Mouse (Mus musculus): ENCODE measurements at regions not wholly inside any gene's neighbourhood (a gene's known extent, or its start where the extent isn't known, plus 50 kb on each side); places are given as distances from the start of the nearest gene placed in this dataset.

DNA sequence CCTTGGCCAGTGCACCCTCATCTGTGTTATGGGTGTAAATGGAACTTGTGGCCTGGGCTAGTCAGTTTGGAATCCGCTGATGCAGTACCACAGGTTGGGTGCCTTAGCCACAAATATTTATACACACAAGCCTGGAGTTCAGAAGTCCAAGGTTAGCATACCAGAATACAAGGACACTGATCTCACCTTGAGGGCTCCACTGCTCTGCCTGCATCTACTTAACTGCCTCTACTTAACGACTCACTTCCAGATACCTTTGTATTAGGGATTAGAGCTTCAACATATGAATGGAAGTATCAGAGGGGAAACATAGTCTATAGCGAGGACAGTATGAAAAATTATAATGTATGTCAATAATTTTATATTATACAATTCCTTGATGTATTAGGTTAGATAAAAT is 57.5 kb downstream of the Tmem174 start:
- intact Hi-C loops (cut with DNase I; ENCODE audit: low total_unique reads): loop anchor here (10.0 kb wide), 1 partner anchor 225 kb away; the partner anchor contains the start of gene Foxd1
- no peak for DNase-seq

GRCm38 (mm10) chr13:98578426-98579066 is 58.7 kb downstream of the Tmem174 start:
- DNase-seq: no peak

GRCm38 (mm10) chr13:98576061-98576460 is 61.1 kb downstream of the Tmem174 start:
- intact Hi-C loops (cut with DNase I; ENCODE audit: low total_unique reads): no loop called here
- DNase-seq: no peak

More at GRCm38 (mm10) chr13:98578426-98579066, 58.7 kb downstream of the Tmem174 start:
- intact Hi-C loops (cut with DNase I; ENCODE audit: low total_unique reads): no loop called here

- intact Hi-C loops (cut with DNase I; ENCODE audit: low total_unique reads): no loop called here
- DNase-seq: no peak
Observed at GRCm38 (mm10) chr13:98574057-98574323, 63.2 kb downstream of the Tmem174 start.

DNA sequence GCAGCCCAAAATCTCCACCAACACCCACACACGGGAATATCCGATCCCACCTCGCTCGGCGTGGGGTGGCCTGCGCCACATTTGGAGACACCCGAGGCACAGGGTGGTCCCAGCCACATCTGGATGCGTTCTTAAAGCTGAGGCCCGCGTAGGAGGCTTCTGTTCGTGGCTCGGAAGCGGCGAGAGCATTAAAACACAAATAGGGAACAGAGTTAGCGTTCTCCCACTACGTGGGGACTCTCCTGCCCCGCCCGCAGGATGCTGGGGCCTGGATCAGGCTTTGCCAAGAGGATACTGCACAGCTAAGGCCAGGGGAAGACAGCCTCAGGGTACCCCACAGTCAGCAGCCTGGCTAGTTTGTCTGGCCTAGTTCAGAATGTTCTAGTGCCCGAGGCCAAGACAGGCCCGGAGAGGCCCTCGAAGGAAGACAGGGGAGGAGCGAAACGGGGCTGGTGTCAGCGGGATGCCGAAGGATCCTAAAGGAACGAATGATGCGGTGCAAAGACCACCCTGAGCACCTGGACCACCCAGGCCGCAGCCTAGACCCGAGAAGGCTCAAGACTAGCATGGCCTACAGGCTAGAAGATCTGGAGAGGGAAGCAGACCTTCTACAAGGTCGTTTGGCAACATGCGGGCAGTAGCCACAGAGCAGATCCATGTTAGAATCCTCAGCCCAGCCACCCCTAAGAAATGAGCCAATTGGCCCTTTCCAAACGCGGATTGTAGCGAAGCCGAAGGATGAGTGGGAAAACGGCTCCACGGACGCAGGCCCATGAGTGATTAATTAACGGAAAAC is 63.8 kb downstream of the Tmem174 start:
- DNase-seq: no peak

DNA sequence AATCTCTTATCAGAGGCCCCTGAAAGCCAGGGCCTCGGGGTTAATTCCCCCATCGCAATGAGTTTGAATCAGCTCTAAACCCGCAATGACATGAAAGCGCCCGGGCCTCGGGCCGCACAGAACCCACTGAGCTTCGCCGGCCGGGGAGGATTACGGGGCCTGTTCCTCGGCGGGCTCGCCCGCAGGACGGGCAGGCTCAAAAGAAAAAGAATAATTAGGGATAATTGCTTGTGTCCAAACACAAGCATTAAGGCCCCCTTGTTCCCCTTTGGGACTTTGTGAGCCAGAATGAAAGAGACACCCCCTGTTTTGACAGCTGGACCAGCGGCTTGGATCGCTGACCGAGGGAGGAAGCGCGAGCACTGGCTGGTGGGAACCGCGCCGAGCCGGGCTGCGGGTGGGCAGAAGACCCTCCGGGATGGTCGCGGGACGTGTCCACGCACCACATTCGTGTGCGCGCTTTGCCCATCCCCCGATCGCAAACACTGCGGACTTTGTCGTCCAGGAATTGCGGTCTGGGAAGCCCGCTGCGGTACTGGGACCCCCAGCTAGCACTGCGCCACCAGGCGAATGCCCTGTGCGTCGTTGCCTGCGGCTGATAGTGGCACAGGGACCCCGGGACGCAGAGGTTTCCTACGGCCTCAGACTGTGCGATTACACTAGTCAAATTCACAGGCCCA is 64.5 kb downstream of the Tmem174 start:
- DNase-seq: no peak
- intact Hi-C loops (cut with DNase I; ENCODE audit: low total_unique reads): no loop called here

More for the DNA sequence above, 63.8 kb downstream of the Tmem174 start:
- intact Hi-C loops (cut with DNase I; ENCODE audit: low total_unique reads): no loop called here

DNA sequence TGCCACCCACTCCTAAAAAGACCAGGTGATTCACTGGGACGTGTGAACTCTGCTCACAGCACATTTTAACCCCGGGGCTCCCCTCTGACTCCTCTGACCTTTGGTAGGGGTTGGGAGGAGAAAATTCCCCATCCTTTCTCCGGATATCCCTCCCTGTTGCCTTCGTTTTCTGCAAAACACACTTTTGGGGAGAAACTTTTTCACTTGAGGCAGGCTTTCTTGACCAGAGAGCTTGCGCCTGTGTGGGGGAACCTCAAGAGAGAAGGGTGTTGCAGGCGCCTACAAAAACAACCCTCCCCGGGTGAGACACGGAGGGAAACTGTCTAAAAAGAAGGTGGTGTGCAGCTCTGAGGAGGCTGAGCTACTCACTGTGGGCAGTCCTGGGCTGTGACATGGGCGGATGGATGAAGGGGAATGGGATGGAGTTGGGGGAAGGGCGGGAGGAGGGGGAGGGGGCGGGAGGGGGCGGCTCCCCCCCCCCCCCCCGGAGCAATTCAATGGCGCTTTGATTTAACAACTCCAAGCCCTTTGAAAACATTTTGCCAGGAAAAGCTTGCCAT is 65.1 kb downstream of the Tmem174 start:
- no peak for DNase-seq
- intact Hi-C loops (cut with DNase I; ENCODE audit: low total_unique reads): no loop called here

DNA sequence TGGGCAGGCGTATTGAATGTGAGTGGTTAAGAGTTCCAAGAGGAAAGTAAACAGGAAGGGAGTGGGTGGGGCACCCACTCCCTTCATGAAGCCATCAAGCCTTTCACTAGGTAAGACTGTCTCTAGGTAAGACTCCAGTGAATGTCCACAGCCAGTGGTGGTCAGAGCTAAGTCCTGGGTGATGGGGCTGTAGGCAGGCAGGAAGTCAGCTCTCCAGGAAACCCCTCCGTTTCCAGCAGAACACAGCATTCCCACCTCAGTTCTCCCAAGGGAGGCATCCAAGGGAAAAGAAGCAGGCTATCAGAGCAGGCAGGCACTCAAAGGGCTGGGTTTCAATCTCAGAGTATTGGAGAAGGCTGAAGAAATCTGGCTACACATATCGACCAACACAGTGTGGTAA is 66.2 kb downstream of the Tmem174 start:
- intact Hi-C loops (cut with DNase I; ENCODE audit: low total_unique reads): no loop called here
- no peak for DNase-seq

DNA sequence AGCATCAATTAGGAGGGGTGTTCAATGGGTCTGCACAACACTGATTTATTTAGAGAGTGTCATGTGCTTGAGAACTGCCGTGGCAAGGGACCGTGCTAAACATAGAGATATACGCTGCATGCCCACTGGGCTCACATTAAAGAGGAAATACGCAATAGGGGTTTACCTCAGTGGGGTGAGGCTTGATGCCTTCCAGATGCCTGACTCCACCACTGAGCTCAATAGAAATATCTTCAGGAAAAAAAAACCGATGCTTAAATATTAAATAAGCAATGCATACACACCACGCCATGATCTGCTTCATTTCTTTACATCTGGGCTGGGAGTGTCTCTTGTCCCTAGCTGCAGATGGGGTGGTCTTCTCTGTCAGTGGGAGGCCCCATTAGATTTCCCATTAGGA is 63.9 kb upstream of the Gm10320 start:
- DNase-seq: no peak
- intact Hi-C loops (cut with DNase I; ENCODE audit: low total_unique reads): no loop called here

- DNase-seq: no peak
Observed at GRCm38 (mm10) chr13:98551471-98552020, 59.7 kb upstream of the Gm10320 start.

GRCm38 (mm10) chr13:98547223-98547622 is 55.4 kb upstream of the Gm10320 start:
- DNase-seq: no peak
- intact Hi-C loops (cut with DNase I; ENCODE audit: low total_unique reads): no loop called here

More at GRCm38 (mm10) chr13:98551471-98552020, 59.7 kb upstream of the Gm10320 start:
- intact Hi-C loops (cut with DNase I; ENCODE audit: low total_unique reads): no loop called here

- DNase-seq: no peak
- intact Hi-C loops (cut with DNase I; ENCODE audit: low total_unique reads): no loop called here
Observed at GRCm38 (mm10) chr13:98546116-98546515, 54.3 kb upstream of the Gm10320 start.

DNA sequence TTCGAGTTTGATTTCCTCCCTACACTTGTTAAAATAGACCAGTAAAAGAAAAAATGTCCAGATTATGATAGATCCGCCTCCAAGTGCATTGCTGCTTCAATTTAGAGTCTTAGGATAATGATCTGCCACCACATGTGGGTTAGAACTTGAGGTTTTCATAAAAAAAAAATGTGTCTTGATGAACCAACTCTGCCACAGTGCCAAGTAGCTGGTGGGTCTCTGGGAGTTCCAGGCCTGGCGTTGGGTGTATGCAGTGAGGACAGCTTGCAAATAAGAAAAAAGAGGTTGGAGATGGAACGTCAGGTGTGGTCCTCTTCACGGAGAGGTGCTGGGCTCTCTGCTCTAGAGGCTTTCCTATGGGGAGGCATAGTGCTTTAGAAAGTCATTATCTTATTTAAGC is 53.6 kb upstream of the Gm10320 start:
- intact Hi-C loops (cut with DNase I; ENCODE audit: low total_unique reads): no loop called here
- DNase-seq: no peak

DNA sequence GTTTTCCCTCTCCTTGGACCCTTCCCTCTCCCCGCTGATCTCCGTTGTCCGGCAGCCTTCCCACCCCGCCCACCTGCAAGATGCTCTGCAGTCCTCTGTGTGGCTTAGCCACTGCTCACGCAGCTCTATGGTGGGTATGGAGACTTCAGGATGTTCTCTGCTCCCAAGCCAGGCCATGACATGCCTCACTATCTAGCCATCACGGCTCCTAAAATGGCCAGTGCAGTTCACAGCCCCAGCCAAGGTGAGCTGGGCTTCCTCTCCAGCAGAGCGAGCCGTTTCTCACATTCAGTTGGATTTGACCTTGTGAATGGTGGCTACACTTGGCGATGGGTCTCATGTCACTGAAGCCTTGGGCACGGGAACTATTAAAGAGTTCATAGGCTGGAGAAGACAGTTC is 52.2 kb upstream of the Gm10320 start:
- intact Hi-C loops (cut with DNase I; ENCODE audit: low total_unique reads): no loop called here
- DNase-seq: no peak

Small RNAs in the stretch of these regions (microRNA-seq; reads per million reads assigned to microRNA genes)
- 0 reads per million in 2 experiments for gene Gm22698

Data from gastrocnemius, postnatal 14 days (tissue).